Mouse (Mus musculus) kidney, postnatal 10 days (tissue): Measurements from ENCODE around the gene Mef2c.
A peak's percentile ranks its signal among the peaks of the same experiment; 100 is the strongest.

Experiments used
- DNase-seq: peaks from one replicate; pipeline ENCODE4 v3.0.0; 2021; ENCODE audit warnings: mixed read lengths

The Mef2c gene

GRCm38 (mm10) chr13:83713661-83714291 lies 209.9 kb downstream of the Mef2c start:
- DNase-seq = no peak

GRCm38 (mm10) chr13:83714466-83715307 lies 210.9 kb downstream of the Mef2c start:
- peak; percentile 88 for DNase-seq

- no peak for DNase-seq
These were observed 211.5 kb downstream of the Mef2c start for GRCm38 (mm10) chr13:83715308-83715785.

GRCm38 (mm10) chr13:83715971-83716615 lies 212.3 kb downstream of the Mef2c start:
- no peak for DNase-seq
